Mouse (Mus musculus): Measurements from ENCODE around the gene Msx1.

- TF ChIP-seq CTCF (IDR thresholded peaks at IDR 0.05; ENCODE audit: extremely low read depth, insufficient read depth, insufficient read length, insufficient replicate concordance) (no peak), POLR2A (IDR thresholded peaks at IDR 0.05; ENCODE audit: low read depth, low read length) (no peak)
Measured at GRCm38 (mm10) chr5:37832031-37832430, 7.6 kb upstream of the Msx1 start.

Measured in spleen, adult 2 months (tissue).